Mouse (Mus musculus): ENCODE measurements at regions not wholly inside any gene's neighbourhood (a gene's known extent, or its start where the extent isn't known, plus 50 kb on each side); places are given as distances from the start of the nearest gene placed in this dataset.

- no peak for DNase-seq (ENCODE audit: low read depth, low spot score)
Measured at GRCm38 (mm10) chr3:78412669-78413419, 873.5 kb downstream of the Rapgef2 start.

- DNase-seq (ENCODE audit: low read depth, low spot score): no peak
Measured at GRCm38 (mm10) chr3:78411395-78411794, 874.9 kb downstream of the Rapgef2 start.

GRCm38 (mm10) chr3:78409237-78409636 lies 877.1 kb downstream of the Rapgef2 start:
- no peak for DNase-seq (ENCODE audit: low read depth, low spot score)

GRCm38 (mm10) chr3:78405760-78406467 lies 880.4 kb downstream of the Rapgef2 start:
- DNase-seq (ENCODE audit: low read depth, low spot score): no peak

- DNase-seq (ENCODE audit: low read depth, low spot score): peak; percentile 54
Measured at GRCm38 (mm10) chr3:78358377-78358776, 927.9 kb downstream of the Rapgef2 start.

- DNase-seq (ENCODE audit: low read depth, low spot score): no peak
Measured at GRCm38 (mm10) chr3:78339891-78340290, 946.4 kb downstream of the Rapgef2 start.

GRCm38 (mm10) chr3:78311630-78312406 lies 974.5 kb downstream of the Rapgef2 start:
- DNase-seq (ENCODE audit: low read depth, low spot score): no peak

GRCm38 (mm10) chr3:78300506-78300905 lies 985.8 kb downstream of the Rapgef2 start:
- no peak for DNase-seq (ENCODE audit: low read depth, low spot score)

GRCm38 (mm10) chr3:78291894-78292293 lies 994.4 kb downstream of the Rapgef2 start:
- no peak for DNase-seq (ENCODE audit: low read depth, low spot score)

- no peak for DNase-seq (ENCODE audit: low read depth, low spot score)
Measured at GRCm38 (mm10) chr3:78284071-78284470, 1002.2 kb downstream of the Rapgef2 start.

- no peak for DNase-seq (ENCODE audit: low read depth, low spot score)
Measured at GRCm38 (mm10) chr3:78236920-78237319, 1049.4 kb downstream of the Rapgef2 start.

- DNase-seq (ENCODE audit: low read depth, low spot score): no peak
Measured at GRCm38 (mm10) chr3:78209729-78210128, 1076.6 kb downstream of the Rapgef2 start.

- no peak for DNase-seq (ENCODE audit: low read depth, low spot score)
Measured at GRCm38 (mm10) chr3:78162601-78163000, 1123.7 kb downstream of the Rapgef2 start.

- DNase-seq (ENCODE audit: low read depth, low spot score): peak; percentile 80
Measured at GRCm38 (mm10) chr3:78158450-78158849, 1127.9 kb downstream of the Rapgef2 start.
